Mouse (Mus musculus) myocyte (in vitro differentiated cells): ENCODE data around the gene Inip.

Experiments used
- CEBPB ChIP-seq: IDR thresholded peaks from 2 replicates; pipeline ENCODE4 v1.6.1; 2011; ENCODE audit warnings: mild to moderate bottlenecking, moderate library complexity; ENCODE audit not compliant: poor library complexity, insufficient read depth, severe bottlenecking
- E2F4 ChIP-seq: IDR thresholded peaks from one replicate; pipeline ENCODE4 v1.6.1; 2011; ENCODE audit warnings: mild to moderate bottlenecking, control low read depth, moderate library complexity; ENCODE audit not compliant: insufficient read depth
- MAX ChIP-seq: IDR thresholded peaks from one replicate; pipeline ENCODE4 v1.6.1; 2011; ENCODE audit warnings: low read depth, mild to moderate bottlenecking, control low read depth
- MYOG ChIP-seq, 3 experiments: IDR thresholded peaks; one replicate each; pipeline ENCODE4 v1.6.1; 2011; ENCODE audit warnings: control low read depth in 2 of 3, low read depth in 2 of 3, mild to moderate bottlenecking in 2 of 3; ENCODE audit not compliant: insufficient read length in 2 of 3, control insufficient read depth in 1 of 3, insufficient read depth in 1 of 3
- POLR2A ChIP-seq: IDR thresholded peaks from one replicate; pipeline ENCODE4 v1.6.1; 2011; ENCODE audit warnings: low read depth, mild to moderate bottlenecking, control low read depth, moderate library complexity; ENCODE audit not compliant: insufficient read length
- REST ChIP-seq: IDR thresholded peaks from one replicate; pipeline ENCODE4 v1.6.1; 2011; ENCODE audit warnings: mild to moderate bottlenecking, control low read depth, moderate library complexity; ENCODE audit not compliant: insufficient read depth, insufficient read length
- SRF ChIP-seq: IDR thresholded peaks from one replicate; pipeline ENCODE4 v1.6.1; 2011; ENCODE audit warnings: low read depth; ENCODE audit not compliant: control insufficient read depth, insufficient read length
- TCF12 ChIP-seq: IDR thresholded peaks from one replicate; pipeline ENCODE4 v1.6.1; 2011; ENCODE audit warnings: mild to moderate bottlenecking, control low read depth; ENCODE audit not compliant: poor library complexity, insufficient read depth, severe bottlenecking
- TCF3 ChIP-seq: IDR thresholded peaks from one replicate; pipeline ENCODE4 v1.6.1; 2011; ENCODE audit warnings: low read depth, control low read depth; ENCODE audit not compliant: insufficient read length
- USF1 ChIP-seq: IDR thresholded peaks from one replicate; pipeline ENCODE4 v1.6.1; 2011; ENCODE audit warnings: low read depth, mild to moderate bottlenecking, control low read depth, moderate library complexity

GRCm38 (mm10) chr4:59764950-59765349, 36.4 kb downstream of the Inip start:
- no peak for TF ChIP-seq TCF12
- no peak for TF ChIP-seq POLR2A
- no peak for TF ChIP-seq USF1
- no peak for TF ChIP-seq MYOG (IDR thresholded peaks at IDR 0.05; ENCODE audit: control insufficient read depth in 1 of 3, insufficient read depth in 1 of 3, insufficient read length in 2 of 3, low read depth in 2 of 3)
- no peak for TF ChIP-seq SRF
- no peak for TF ChIP-seq E2F4
- no peak for TF ChIP-seq CEBPB
- TF ChIP-seq TCF3: no peak
- no peak for TF ChIP-seq MAX
- TF ChIP-seq REST: no peak
